Mouse (Mus musculus): Measurements from ENCODE around the gene Gm6096. TPM values are rescaled to one million over a fixed set of nuclear protein-coding genes. Genes with fewer than 3 reads are reported as not detected.

Gm6096 gene
- polyA plus RNA-seq (2017; shearing (Covaris generic)) = not detected

DNA sequence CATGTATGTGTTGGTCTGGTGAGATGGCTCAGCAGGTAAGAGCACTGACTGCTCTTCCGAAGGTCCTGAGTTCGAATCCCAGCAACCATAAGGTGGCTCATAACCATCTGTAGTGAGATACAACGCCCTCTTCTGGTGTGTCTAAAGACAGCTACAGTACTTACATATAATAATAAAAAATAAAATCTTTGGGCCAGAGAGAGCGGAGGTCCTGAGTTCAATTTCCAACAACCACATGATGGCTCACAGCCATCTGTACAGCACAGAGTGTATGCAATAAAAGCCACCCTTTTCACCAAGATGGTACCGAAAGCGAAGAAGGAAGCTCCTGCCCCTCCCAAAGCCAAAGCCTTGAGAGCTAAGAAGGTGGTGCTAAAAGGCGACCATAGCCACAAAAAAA is at the start of gene Gm6096:
TSS of gene Gm6096 (plus strand) at position 301 of the 400 bp plus-strand sequence.

DNA sequence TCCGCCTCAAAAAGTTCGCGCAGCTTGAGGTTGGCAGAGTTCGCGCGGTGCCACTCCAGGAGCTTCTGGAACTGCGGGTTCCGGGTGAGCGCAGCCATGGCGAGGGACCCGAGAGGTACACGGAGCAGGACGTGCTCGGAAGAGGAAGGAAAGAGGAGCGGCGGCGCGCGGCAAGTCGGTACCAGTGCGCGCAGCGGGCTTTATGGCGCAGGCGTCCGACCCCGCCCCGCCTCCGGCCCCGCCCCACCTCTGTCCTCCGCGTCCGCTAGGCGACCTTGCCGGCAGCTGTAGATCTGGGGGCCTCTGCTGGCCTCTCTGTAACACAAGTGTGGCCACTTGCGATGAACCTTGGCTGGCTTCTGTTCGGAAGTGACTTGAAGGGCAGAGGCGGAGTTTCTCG is 20.7 kb upstream of the Gm6096 start, which contains the start of gene Gpi1:
TSS of gene Gpi1 (minus strand) at position 221 of the 400 bp plus-strand sequence.

Other genes starting within 250 kb of the Gm6096 start
- gene Scgb2b27, start 237.1 kb upstream of the Gm6096 start, polyA plus RNA-seq (2017; shearing (Covaris generic)) = not detected
- gene Scgb1b27, start 229.6 kb upstream of the Gm6096 start, polyA plus RNA-seq (2017; shearing (Covaris generic)) = not detected
- gene Scgb1b30, start 155.6 kb upstream of the Gm6096 start, polyA plus RNA-seq (2017; shearing (Covaris generic)) = not detected
- not detected for gene Wtip, start 117.8 kb upstream of the Gm6096 start, polyA plus RNA-seq (2017; shearing (Covaris generic))
- 168 TPM for gene Uba2, start 81.4 kb upstream of the Gm6096 start, polyA plus RNA-seq (2017; shearing (Covaris generic))
- 54.6 TPM for gene Pdcd2l, start 54.4 kb upstream of the Gm6096 start, polyA plus RNA-seq (2017; shearing (Covaris generic))
- gene Gpi1, start 20.7 kb upstream of the Gm6096 start, polyA plus RNA-seq (2017; shearing (Covaris generic)) = 345 TPM
- 38.4 TPM for gene 4931406P16Rik, start 62.5 kb downstream of the Gm6096 start, polyA plus RNA-seq (2017; shearing (Covaris generic))
- 39.2 TPM for gene Lsm14a, start 142.3 kb downstream of the Gm6096 start, polyA plus RNA-seq (2017; shearing (Covaris generic))

Data from inflammation-experienced regulatory T-cells, adult 16 weeks (primary cell).